Mouse (Mus musculus) midbrain, embryonic 14.5 days (tissue): ENCODE results near the gene Abhd17c. TPM values are rescaled to one million over a fixed set of nuclear protein-coding genes. Genes with fewer than 3 reads are reported as not detected.

Experiments
- ATAC-seq: fragments of 200-750 bp; cut with Nextera tagmentation; 2 replicates; pipeline ENCODE4 v1.8.0; 2017; ENCODE audit warnings: moderate number of reproducible peaks, moderate library complexity; ENCODE audit not compliant: low FRiP score, low TSS enrichment
- DNase-seq: peaks from one replicate; pipeline ENCODE4 v3.0.0-alpha.2; 2015
- H3K27ac ChIP-seq: fragments of 300-500 bp; sonication (generic); replicated peaks from 2 replicates; pipeline ENCODE4 v1.5.1; 2014; ENCODE audit warnings: mild to moderate bottlenecking, low read depth, low read length, moderate library complexity
- H3K27me3 ChIP-seq: fragments of 300-500 bp; sonication (generic); 2 replicates; pipeline ENCODE4 v1.6.1; 2014; ENCODE audit warnings: low read length, control low read depth, mixed read lengths; ENCODE audit not compliant: control insufficient read depth, insufficient read depth
- H3K36me3 ChIP-seq: fragments of 300-500 bp; sonication (generic); 2 replicates; pipeline ENCODE4 v1.6.1; 2014; ENCODE audit warnings: low read length, control low read depth; ENCODE audit not compliant: control insufficient read depth, insufficient read depth
- H3K4me1 ChIP-seq: fragments of 300-500 bp; sonication (generic); 2 replicates; pipeline ENCODE4 v1.6.1; 2014; ENCODE audit warnings: mild to moderate bottlenecking, antibody characterized with exemption, low read length, control low read depth; ENCODE audit not compliant: control insufficient read depth, insufficient read depth
- H3K4me2 ChIP-seq: fragments of 300-500 bp; sonication (generic); 2 replicates; pipeline ENCODE4 v1.6.1; 2014; ENCODE audit warnings: mild to moderate bottlenecking, low read length, moderate library complexity
- H3K4me3 ChIP-seq: fragments of 300-500 bp; sonication (generic); replicated peaks from 2 replicates; pipeline ENCODE4 v1.5.1; 2014; ENCODE audit warnings: low read depth, low read length
- H3K9ac ChIP-seq: fragments of 300-500 bp; sonication (generic); replicated peaks from 2 replicates; pipeline ENCODE4 v1.6.1; 2014; ENCODE audit warnings: mild to moderate bottlenecking, low read length, moderate library complexity
- H3K9me3 ChIP-seq: fragments of 300-500 bp; sonication (generic); 2 replicates; pipeline ENCODE4 v1.6.1; 2016; ENCODE audit warnings: low read length, control low read depth, mixed read lengths; ENCODE audit not compliant: control insufficient read depth
- WGBS: fragments of 180-500 bp; shearing (Covaris S2); extraction: QIAGEN DNeasy Blood & Tissue Kit; methylation state at CpG from one replicate; pipeline ENCODE4 v1.1.7; 2014; 5-methylcytosine and 5-hydroxymethylcytosine counted together
- polyA plus RNA-seq: library from polyadenylated mRNA; unstranded; fragments of >200 nt; fragmentation: Nextera tagmentation; extraction: Ambion mirVana; gene quantifications from 2 replicates; pipeline ENCODE4 v1.2.1, GENCODE M21; 2014

Gene Abhd17c
- polyA plus RNA-seq, 1 experiment from 2014 or later = 50.3 TPM

DNA sequence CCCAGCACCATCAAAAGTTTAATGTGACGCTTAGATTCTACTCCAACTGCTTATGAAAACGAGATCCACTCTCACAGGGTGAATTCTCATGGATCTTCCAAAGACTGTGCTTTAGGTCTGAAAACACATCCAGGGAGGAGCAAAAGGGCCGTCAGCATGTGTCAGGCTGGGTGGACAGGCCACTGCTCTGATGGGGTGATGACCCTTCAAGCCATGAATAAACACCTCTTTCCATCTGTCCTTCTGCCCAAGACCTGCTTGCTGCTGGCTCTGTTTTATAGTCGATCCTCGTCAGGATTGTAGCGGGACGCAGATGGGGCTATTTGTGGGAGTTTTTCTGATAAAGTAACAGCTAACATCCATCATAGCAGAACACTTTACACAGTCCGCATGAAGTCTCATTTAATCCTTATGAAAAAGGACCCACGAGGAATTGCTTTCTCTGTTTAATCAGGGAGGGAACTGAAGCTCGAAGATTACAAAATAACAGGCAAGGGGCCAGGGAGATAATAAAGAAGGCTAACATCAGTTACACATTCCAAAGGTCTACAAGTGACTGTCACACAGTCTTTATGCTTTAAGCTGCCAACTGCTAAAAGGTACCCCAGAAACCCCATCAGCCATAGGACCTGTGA lies 39.9 kb downstream of the Abhd17c start:
- 73% methylated on average over 10 of the region's 10 CpGs for WGBS
- Histone ChIP-seq H3K4me2 (no peak overlapping the region), H3K27me3 (no peaks in the 10 kb centered on the region), H3K27ac (no peak overlapping the region), H3K36me3 (peaks cover 14% of the 10 kb centered on the region; the same call in 1 of the 2 replicates), H3K4me1 (peaks cover 19% of the 10 kb centered on the region), H3K9me3 (no peaks in the 10 kb centered on the region), H3K9ac (no peak overlapping the region), H3K4me3 (no peak overlapping the region)
- ATAC-seq (no peak), DNase-seq (no peak)

DNA sequence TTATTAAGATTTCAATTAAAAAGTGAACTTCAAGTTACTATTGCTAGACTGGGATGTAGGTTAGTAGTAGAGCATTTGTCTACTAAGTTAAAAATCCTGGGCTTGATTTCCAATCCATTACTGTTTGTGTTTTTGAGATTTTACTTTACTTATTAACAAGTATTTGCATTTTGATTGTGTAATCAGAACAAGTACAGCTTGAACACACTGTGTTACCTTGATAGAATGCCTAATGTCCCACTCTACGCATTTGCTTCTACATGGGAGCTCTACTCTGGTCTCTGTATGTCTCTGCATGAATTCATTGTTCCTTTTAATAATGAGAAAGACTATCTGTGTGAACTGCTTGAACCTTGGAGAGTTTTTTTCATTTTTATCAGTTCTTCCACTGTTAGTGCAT lies 44.8 kb downstream of the Abhd17c start:
- DNase-seq = no peak
- Histone ChIP-seq H3K4me1 (no peaks in the 10 kb centered on the region), H3K9ac (no peak overlapping the region), H3K4me2 (no peak overlapping the region), H3K27ac (no peak overlapping the region), H3K27me3 (no peaks in the 10 kb centered on the region), H3K9me3 (no peaks in the 10 kb centered on the region), H3K36me3 (peaks cover 14% of the 10 kb centered on the region; the same call in 1 of the 2 replicates), H3K4me3 (no peak overlapping the region)
- 88% methylated on average over 1 of the region's 1 CpGs for WGBS
- ATAC-seq = no peak

DNA sequence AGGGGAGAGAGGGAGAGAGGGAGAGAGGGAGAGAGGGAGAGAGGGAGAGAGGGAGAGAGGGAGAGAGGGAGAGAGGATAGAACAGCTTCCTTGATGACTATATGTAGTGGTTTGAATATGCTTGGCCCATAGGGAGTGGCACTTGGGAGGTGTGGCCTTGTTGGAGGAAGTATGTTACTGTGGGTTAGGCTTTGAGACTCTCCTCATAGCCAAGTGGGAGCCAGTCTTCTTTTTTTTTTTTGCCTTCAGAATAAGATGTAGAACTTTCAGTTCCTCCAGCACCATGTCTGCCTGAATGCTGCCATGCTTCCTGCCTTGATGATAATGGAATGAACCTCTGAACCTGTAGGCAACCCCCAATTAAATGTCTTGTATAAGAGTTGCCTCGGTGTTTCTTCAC lies 49.1 kb downstream of the Abhd17c start:
- 95% methylated on average over 1 of the region's 1 CpGs for WGBS
- Histone ChIP-seq H3K4me3 (no peak overlapping the region), H3K9ac (no peak overlapping the region), H3K4me2 (no peak overlapping the region), H3K36me3 (no peaks in the 10 kb centered on the region), H3K27me3 (no peaks in the 10 kb centered on the region), H3K4me1 (no peaks in the 10 kb centered on the region), H3K27ac (no peak overlapping the region), H3K9me3 (no peaks in the 10 kb centered on the region)
- ATAC-seq (no peak), DNase-seq (no peak)

DNA sequence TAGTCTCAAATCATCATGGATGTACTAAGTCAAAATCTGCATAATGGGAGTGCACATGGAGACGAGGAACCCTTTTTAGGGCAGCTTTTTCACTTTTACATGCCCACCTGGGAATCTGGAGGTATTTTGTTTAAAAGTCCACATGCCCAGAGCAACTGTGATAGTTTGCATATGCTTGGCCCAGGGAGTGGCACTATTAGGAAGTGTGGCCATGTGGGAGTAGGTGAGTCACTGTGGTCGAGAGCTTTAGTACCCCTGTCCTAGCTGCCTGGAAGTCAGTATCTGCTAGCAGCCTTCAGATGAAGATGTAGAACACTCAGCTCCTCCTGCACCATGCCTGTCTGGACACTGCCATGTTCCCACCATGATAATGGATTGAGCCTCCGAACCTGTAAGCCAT lies 51.0 kb downstream of the Abhd17c start:
- H3K4me2 ChIP-seq = no peak overlapping the region
- 90% methylated on average over 3 of the region's 3 CpGs for WGBS
- no peaks in the 10 kb centered on the region for H3K4me1 ChIP-seq
- no peak overlapping the region for H3K9ac ChIP-seq
- H3K36me3 ChIP-seq = no peaks in the 10 kb centered on the region
- ATAC-seq (no peak), DNase-seq (no peak)
- H3K4me3 ChIP-seq = no peak overlapping the region
- H3K27me3 ChIP-seq = no peaks in the 10 kb centered on the region
- H3K27ac ChIP-seq = no peak overlapping the region
- H3K9me3 ChIP-seq = no peaks in the 10 kb centered on the region

DNA sequence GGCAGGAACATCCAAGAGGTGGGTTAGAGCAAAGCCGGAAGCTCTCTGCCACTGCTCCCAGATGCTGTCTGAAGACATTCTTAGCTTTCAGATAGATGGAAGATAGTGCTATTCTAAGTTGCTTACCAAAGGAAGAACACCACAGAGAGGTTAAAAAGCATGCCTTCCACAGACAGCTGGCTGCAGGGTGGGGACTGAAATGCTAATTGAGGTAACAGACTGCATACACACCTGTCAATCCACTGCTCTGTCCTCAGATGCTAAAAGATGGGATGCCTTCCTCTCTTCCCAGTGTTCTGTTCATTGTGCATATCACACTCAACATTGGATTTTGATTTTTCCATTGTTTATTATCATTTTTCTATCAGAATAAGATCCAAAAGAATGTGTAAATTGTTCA lies 53.6 kb downstream of the Abhd17c start:
- no peak for DNase-seq
- Histone ChIP-seq H3K9me3 (no peaks in the 10 kb centered on the region), H3K27ac (no peak overlapping the region), H3K27me3 (no peaks in the 10 kb centered on the region), H3K4me3 (no peak overlapping the region), H3K9ac (no peak overlapping the region), H3K36me3 (no peaks in the 10 kb centered on the region), H3K4me1 (no peaks in the 10 kb centered on the region), H3K4me2 (no peak overlapping the region)
- no peak for ATAC-seq
- WGBS = 95% methylated on average over 1 of the region's 1 CpGs

DNA sequence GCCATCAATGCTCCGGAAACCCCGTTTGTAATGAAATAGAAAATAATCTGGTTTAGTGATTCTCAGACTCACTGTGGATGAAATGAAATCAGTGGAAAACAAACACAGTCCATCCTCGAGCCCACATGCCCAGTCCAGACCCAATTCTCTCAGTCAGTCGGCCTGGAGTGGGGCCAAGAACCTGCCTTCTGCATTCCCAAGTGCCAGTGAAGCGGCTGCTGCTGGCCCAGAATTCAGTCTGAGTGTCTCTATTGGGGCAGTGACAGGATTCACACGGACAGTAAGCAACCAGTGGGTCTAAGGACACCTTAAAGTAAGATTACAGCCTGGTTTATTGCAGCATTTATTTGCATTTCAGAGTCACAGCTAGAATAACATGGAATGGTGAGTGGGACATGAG lies 55.2 kb downstream of the Abhd17c start:
- no peak for ATAC-seq
- H3K9ac ChIP-seq = no peak overlapping the region
- no peak overlapping the region for H3K4me2 ChIP-seq
- no peaks in the 10 kb centered on the region for H3K4me1 ChIP-seq
- no peaks in the 10 kb centered on the region for H3K9me3 ChIP-seq
- H3K27ac ChIP-seq = no peak overlapping the region
- 68% methylated on average over 6 of the region's 6 CpGs for WGBS
- no peak overlapping the region for H3K4me3 ChIP-seq
- H3K27me3 ChIP-seq = no peaks in the 10 kb centered on the region
- H3K36me3 ChIP-seq = no peaks in the 10 kb centered on the region
- DNase-seq = peak; percentile 36

DNA sequence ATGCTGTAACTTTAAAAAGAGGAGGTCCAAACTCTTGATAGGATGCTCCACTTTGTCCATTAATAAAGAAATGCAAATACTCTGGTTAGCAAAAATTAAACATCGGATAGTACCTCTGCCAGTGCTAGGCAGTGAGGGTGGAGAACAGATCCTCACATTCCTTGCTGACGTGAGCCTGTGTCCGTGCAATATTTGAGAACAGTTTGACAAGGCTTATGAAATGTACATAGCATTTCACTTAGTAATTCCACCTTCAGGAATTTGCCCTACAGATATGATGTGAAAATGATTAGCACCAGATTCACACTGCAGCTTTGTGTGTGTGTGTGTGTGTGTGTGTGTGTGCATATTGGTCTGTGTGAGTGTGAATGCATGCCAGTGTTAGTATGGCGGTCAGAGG lies 60.9 kb downstream of the Abhd17c start:
- H3K36me3 ChIP-seq = no peaks in the 10 kb centered on the region
- DNase-seq (no peak), ATAC-seq (no peak)
- H3K4me2 ChIP-seq = no peak overlapping the region
- no peak overlapping the region for H3K27ac ChIP-seq
- no peak overlapping the region for H3K9ac ChIP-seq
- peaks cover 13% of the 10 kb centered on the region; the same call in 1 of the 2 replicates for H3K27me3 ChIP-seq
- H3K4me1 ChIP-seq = no peaks in the 10 kb centered on the region
- no peaks in the 10 kb centered on the region for H3K9me3 ChIP-seq
- H3K4me3 ChIP-seq = no peak overlapping the region
- WGBS = 84% methylated on average over 4 of the region's 4 CpGs

DNA sequence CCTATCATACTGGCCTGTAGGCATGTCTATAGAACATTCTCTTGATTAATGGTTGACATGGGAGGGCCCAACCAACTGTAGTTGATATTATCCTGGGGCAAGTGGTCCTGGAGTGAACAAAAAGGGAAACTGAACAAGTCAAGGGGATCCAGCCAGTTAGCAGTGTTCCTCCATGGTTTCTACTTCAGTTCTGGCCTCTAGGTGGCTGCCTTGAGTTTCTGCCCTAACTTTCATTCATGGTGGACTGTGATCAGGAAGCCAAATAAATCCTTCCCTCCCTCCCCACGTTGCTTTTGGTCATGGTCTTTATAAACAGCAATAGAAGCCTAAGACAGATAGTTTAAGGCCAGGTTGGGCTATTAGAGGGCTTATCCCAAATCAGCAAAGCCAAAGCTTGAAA lies 61.9 kb downstream of the Abhd17c start:
- Histone ChIP-seq H3K9ac (no peak overlapping the region), H3K27me3 (peaks cover 22% of the 10 kb centered on the region), H3K4me2 (no peak overlapping the region), H3K36me3 (no peaks in the 10 kb centered on the region), H3K4me3 (no peak overlapping the region), H3K4me1 (peaks cover 7% of the 10 kb centered on the region; the same call in 1 of the 2 replicates), H3K9me3 (no peaks in the 10 kb centered on the region), H3K27ac (no peak overlapping the region)
- 3% methylated on average over 1 of the region's 1 CpGs for WGBS
- ATAC-seq (no peak), DNase-seq (no peak)

DNA sequence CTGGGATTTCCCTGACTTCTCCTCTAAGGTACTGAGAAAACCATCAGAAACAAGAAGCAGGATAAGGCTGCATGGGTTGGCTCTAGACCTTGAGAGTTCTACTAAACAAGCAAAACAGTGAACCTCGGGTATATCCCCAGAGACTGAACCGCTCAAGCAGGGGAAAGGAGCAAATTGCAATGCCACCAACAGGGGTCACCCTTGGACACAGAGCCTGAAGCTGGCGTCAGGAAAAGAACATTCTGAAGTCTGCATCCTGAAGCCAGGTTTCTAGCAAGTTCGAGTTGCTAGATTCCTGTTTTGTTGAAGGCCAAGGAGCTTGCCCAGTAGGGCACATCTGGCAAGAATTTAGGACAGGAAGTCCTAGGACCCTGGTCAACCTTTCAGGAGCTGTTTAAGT lies 62.7 kb downstream of the Abhd17c start:
- Histone ChIP-seq H3K4me3 (no peak overlapping the region), H3K9me3 (no peaks in the 10 kb centered on the region), H3K4me1 (peaks cover 7% of the 10 kb centered on the region; the same call in 1 of the 2 replicates), H3K27me3 (peaks cover 29% of the 10 kb centered on the region), H3K36me3 (no peaks in the 10 kb centered on the region), H3K9ac (no peak overlapping the region), H3K4me2 (no peak overlapping the region), H3K27ac (no peak overlapping the region)
- ATAC-seq = no peak
- DNase-seq = peak; percentile 77
- WGBS = 20% methylated on average over 4 of the region's 4 CpGs
